Mouse (Mus musculus) right cerebral cortex, adult 2 months (tissue): Measurements from ENCODE around the gene Ubr4.

Experiments
- DNase-seq, 2 experiments: peaks; one replicate each; pipeline ENCODE4 v3.0.0; 2021 to 2022; ENCODE audit warnings: low spot score in 2 of 2

The Ubr4 gene

GRCm38 (mm10) chr4:139535719-139536118 lies 183.3 kb downstream of the Ubr4 start:
- DNase-seq, result no peak

DNA sequence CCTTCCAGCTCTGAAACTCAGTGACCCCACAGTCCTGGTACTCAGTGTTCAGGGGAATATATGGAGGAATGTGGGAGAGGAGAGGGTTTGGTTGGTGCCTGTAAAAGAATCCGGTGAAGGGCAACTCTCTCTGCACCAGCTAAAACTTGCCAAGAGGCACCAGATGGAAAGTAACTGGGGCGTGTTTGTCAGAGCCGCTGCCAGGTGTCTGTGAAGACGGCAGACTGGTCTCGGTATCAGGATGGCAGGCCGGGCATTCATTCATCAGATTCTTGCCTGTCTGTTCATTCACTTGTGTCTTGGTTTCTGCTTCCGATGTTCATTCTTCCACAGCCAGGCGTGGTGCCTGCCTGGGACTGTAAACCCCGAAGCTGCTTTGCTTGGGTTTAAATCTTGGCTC lies 184.3 kb downstream of the Ubr4 start:
- no peak for DNase-seq
